Mouse (Mus musculus) CD4-positive, CD25-positive, alpha-beta regulatory T cell (primary cell): ENCODE data around the gene Rbfox1. TPM values are rescaled to one million over a fixed set of nuclear protein-coding genes. Genes with fewer than 3 reads are reported as not detected.

Experiments used
- polyA plus RNA-seq: library from polyadenylated mRNA; unstranded; fragments of 100-300 nt; shearing (Covaris generic); gene quantifications from one replicate; pipeline ENCODE4 v1.2.1, GENCODE M21; 2017

Gene Rbfox1
- polyA plus RNA-seq, result not detected

GRCm38 (mm10) chr16:5884746-5885689, at the start of gene Rbfox1:
Gene Rbfox1, plus strand, starts transcription at chr16:5885355.

